Mouse (Mus musculus) right cerebral cortex, adult 2 months (tissue): ENCODE measurements around the gene Acot12.
"Not testable (repeated sequence)": the region's sequence is repeated elsewhere in the genome, so short reads cannot be mapped to it uniquely, and the experiment has no call there.

Source experiments
- DNase-seq, 2 experiments: peaks; one replicate each; pipeline ENCODE4 v3.0.0; 2021 to 2022; ENCODE audit warnings: low spot score in 2 of 2

Gene Acot12

DNA sequence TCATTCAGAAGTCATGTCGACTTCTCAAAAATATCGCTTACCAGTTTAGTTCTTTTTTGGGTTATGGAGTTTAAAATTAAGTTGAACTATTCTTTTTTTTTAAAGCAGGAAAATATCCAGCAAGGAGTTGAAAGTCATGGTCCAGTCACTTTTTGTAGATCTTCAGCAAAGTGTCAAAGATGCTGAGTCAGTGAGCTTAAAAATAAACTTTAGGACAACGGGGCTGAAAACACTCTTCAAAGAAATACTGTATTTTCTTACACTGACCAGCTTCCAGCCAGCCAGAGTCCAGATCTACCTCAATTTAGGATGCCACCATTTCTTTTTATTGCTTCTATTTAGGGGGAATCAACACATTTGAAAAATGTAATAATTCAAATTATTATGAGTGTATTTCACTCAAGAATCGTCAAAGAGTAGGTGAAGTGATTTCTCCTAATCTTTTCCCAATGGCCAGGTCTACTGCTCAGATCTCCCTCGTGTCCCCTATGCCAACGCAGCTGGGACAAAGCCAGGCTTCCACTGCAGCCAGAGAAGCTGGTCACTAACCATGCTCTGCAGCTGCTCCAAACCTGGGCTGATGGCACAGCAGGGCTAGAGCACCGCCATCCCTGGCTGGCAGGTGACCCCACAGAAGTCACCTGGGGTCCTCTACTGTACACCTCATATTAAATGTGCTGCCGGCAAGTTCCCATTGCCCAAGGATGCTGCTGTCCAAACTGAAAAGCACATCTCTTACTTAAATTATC lies 19.2 kb downstream of the Acot12 start:
- DNase-seq: no peak

DNA sequence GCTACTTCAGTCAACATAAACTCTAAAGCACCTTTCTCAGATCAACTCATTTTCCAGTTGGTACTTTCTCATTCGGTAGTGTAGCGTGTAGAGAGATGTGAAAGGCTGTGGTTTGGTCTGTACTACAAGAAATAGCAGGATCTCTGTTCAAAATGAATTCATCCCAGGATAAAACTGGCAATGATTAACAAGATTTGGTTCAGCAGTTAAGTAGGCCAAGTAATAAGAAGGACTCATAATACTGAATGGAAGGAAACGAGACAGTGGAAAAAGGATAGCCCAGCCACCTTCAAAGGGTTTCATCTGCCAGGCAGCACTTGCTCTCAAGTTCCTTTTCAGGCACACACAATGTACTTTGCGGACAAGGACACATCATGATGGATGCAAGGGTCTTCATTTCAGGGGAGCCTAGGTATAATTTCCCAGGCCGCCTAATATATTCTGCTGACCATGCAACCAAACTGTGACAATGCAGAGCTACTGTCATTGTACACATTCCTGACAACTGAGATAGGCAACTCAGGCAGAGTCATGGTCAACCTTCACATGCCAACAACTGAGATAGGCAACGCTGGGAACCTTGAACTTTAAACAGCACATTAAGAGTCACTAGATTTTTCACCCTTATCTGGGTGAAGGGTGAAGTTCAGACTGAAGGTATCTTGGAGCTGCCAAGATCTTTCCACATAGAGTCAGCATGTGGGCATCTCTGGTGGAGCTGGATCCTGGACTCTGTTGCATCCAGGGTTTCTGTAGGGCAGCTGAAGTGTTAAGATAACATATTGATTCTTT lies 20.5 kb downstream of the Acot12 start:
- DNase-seq: no peak

DNA sequence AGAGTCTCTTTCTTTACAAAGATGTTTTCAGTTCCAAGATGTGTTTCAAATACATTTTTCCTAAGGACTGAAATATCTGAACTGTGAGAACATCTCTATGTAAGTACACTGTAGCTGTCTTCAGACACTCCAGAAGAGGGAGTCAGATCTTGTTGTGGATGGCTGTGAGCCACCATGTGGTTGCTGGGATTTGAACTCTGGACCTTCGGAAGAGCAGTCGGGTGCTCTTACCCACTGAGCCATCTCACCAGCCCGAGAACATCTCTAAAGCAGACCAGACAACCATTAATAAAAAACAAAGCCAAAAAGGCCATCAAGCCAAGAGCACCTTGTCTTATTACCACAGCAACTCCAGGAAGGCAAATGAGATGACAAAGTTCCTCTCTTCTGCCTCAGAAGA lies 22.3 kb downstream of the Acot12 start:
- DNase-seq: not testable (repeated sequence)

DNA sequence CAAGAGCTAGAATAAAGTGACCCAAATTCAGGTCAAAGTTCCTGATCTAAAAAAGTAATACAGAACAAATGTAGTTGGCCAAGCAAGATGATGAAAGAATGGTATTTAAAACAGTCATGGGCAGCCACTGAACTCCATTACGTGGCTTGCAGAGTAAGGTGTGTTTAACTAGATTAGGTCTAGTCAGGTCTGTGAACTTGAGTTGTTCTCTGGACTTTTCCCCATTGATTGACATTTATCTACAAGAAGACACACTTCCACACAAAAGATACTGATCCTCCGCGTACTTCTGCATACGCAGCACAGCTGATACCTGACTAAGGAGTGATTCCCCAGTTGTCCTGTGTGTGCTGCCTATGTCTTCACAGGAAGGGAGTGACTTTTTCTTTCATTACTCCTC lies 24.3 kb downstream of the Acot12 start:
- no peak for DNase-seq

DNA sequence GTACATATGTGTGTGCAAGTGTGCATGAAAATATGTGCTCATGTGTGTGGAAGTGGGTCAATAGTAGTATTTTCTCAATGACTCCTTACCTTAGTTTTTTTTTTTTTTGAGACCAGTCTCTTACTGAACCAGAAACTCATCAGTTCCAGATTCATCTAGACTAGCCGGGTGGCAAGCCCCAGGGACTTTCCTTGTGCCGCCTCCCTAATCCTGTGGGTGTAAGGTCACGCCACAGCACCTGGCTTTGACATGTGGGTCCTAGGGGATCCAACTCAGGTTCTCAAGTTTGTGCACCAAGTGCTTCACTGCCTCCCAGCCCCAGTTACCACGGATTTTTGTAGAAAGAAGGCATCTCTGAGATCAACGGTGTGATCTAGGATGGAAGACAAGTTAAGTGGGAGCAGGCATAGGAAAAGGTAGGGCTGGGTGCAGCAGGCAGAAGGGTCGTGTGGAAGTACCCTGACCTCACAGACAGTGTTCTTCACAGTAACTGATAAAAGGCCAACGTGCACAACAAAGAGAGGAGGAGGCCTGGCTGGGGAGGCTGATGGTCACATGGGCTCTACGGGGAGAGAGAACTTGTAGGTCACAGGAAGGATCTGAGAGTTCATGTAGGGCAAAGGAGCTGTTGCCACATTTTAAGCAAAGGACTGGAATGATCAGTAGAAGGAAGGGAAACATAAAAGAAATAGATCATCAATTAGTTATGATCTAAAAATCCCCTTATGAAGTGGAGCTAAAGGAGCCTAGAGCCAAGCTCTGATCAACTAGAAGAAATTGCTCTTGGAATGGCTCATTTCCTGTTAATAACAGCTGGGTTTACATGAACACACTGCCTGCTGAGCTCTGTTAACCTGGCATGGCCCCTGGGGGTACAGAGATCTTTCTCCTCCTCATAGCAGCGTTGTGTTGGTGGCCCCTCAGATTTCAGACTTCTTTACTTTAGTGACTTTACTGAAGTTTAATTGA lies 27.7 kb downstream of the Acot12 start:
- no peak for DNase-seq

DNA sequence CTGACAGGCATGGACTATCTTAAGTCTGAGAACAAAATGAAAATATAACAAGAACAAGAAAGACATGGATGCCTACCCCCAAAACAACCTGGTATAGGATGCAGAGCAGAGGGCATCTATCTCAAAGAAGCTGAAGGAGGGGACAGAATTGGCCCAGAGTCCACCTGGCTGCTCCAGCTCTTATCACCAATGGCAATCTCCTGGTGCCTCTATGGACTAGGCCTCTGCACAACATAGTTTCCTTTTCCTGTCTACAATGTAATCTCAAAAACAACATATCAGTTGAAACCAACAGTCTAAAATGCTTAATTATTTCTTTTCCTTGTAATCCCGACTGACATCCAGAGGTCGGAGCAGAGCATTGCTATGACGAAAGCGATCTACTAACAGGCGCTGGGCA lies 36.8 kb downstream of the Acot12 start:
- DNase-seq: no peak

DNA sequence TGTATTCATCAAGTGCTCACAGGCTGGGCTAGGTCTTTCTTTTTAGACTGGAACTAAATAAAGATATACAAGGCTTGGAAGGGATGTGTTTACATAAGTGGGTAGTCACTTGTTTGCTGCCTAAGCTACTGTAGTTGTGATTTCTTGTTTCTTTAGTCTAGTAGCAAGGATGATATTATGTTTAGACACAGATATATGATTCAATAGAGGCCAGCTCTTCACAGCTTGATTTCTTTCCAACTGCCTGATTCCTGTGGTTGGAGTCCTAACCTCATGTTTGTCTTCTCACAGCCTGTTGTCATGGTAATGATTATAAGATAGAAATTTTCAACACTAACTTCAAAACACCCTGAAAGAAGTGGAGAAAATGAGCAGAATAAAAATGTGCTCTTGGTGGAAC lies 38.6 kb downstream of the Acot12 start:
- DNase-seq: no peak

DNA sequence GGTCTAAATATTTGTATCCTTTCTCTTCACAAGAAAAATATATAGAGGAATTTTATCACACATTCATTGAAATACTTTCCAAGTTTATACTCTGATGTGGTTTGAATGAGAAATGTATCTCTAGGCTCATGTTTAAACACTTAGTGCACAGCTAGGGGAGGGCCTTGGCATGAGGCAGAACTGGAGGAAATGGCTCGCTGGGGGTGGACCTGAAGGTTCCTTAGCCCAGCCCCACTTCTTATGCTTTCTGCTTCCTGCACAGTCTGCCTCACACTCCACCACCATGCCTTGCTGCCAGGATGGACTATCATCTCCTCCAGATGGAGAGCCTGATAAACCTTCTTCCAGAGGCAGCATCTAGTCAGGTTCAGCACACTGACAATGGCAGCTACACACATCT lies 50.7 kb downstream of the Acot12 start:
- DNase-seq: no peak

DNA sequence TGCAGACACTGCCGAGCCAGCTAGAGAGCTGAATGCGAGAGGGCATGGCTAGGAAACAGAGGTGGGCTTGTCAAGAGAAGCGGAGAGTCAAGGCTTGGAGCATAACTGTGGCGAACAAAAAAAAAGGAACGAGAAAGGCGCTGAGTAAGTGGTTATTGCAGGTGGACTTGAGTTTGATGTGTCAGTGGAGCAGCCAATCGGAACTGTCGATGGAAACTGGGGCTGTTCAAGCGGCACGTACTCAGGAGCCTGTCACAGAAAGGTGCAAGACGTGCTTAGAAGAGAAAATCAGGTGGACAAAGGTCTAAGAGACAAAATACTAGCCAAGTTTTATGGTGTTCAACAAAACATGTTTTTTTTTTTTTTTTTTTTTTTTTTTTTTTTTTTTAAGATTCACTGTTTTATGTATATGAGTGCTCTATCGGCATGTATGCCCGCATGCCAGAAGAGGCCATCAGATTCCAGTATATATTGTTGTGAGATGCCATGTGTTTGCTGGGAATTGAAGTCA lies 53.7 kb downstream of the Acot12 start:
- DNase-seq: no peak

DNA sequence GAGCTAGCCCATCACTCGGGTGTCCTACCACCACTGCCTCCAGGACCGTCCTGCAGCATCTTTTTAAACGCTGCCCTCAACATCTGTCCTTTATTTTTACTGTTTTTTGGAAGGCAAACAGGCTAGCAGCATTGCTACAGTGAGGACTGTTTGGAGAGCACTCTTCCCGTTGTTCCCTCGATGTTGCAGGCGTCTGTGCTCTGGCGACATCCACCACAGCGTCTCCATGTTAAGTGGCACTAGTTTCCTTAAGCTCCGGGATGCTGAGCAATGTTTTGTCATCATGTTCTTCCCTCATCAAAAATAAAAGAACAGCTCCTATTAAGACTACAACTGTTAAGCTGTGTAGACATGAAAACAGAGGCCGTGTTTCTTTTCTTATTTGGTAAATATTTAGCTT lies 54.3 kb downstream of the Acot12 start:
- DNase-seq: no peak

DNA sequence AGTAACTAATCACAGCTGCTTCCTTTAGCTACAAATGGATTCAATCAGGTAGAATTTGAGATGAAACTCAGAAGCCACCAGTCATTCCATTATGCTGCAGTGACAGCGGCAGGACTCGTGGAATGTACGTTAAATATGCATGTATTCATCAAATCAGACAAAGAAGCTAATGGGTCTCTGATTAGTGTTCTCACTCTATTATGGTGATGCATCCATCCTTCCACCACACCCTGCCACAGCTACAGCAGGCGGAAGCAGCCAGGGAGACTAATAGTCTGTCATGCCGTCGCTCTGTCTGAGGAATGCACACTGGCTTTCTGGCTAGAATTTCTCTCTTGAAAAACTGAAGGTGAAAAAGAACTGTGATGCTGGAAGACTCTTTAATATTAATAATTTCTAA lies 54.7 kb downstream of the Acot12 start:
- DNase-seq: no peak

DNA sequence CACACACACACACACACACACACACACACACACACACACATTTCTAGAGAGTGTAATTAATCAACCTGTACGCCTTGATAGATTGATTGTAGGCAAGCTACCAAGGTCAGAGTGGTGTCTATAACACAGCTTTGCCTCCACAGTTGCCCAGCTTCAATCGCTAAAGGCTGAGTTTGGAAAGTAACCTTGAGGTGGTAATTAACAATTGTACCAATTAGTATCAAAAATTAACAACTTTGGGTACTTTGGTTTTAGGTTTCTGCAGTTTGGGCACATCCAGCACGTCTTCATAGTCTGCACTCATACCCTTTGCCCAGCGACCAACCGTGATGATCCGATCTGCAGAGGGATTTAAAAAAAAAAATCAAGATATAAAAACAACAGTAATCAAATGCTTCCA lies 55.6 kb downstream of the Acot12 start:
- no peak for DNase-seq

DNA sequence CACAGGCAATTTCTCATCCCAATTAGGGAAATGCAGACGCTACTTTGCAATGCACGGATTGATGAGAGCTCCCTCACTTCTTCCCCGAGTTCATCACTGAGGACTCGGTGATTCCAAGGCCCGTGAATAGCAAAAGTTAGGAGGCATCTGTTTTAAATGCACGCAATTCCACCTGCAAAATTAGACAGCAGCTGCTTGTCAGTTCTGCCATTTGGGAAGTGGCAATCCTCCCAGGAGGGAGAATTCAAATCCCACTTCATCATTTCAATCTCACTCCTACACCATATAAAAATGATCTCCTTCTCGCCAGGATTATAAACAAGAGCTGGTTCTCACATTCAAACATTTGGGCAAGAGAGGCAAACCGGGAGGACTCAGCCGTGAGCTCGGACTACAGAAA lies 56.1 kb downstream of the Acot12 start:
- DNase-seq: no peak

DNA sequence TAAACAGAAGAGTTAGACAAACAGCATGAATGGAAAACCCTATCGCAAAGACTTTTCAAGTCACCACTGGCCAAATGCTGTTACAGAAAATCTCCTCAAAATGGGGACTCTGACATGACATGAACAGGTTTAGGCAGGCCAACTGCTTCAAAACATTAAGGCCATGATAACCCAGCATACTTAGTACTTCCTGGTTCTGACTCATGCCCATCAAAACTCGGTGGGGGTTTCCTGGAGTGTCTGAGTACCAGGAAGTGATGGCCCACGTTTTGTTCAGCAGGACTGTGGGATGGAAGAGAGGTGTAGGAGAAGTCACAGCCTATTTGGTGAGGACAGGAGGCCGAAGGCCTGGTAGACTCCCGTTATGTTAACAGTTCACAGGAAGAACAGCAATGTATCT lies 60.4 kb downstream of the Acot12 start:
- DNase-seq: no peak

DNA sequence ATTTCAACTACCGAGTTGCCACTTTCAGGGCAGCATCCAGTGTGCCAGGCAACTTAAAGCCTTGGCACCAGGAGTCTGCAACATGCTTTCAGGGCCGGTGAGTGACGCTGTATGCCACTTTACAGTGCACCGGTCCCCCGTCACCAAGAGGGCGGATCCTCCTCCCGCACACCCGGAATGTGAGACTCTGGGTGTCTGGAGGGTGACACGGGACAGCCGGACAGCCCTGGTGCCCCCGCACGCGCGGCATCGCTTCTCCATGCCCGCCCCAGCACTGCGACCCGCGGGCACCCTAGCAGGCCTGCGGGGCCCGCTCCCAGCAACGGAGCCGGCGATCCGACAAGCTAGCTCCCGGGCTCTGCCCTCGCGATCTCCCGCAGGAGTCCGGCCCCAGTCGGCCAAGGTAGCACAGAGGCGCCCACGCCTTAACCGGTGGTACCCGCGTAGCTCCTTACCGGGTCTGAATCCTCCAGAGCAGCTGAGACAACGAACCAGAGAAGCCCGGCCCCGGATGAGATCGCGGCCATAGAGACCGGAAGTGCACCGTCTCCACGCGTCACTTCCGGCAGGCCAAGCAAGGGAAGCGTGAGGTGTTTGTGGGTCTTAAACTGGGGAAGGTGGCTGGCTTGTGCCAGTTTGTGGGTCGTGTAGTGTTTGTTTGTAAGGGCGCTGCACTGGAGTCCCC lies 66.0 kb downstream of the Acot12 start, which contains the start of gene Zcchc9:
Gene Zcchc9 (minus strand): TSS at position 551 of the 685 bp plus-strand sequence.
- peak; percentile 87 to 94 for DNase-seq

DNA sequence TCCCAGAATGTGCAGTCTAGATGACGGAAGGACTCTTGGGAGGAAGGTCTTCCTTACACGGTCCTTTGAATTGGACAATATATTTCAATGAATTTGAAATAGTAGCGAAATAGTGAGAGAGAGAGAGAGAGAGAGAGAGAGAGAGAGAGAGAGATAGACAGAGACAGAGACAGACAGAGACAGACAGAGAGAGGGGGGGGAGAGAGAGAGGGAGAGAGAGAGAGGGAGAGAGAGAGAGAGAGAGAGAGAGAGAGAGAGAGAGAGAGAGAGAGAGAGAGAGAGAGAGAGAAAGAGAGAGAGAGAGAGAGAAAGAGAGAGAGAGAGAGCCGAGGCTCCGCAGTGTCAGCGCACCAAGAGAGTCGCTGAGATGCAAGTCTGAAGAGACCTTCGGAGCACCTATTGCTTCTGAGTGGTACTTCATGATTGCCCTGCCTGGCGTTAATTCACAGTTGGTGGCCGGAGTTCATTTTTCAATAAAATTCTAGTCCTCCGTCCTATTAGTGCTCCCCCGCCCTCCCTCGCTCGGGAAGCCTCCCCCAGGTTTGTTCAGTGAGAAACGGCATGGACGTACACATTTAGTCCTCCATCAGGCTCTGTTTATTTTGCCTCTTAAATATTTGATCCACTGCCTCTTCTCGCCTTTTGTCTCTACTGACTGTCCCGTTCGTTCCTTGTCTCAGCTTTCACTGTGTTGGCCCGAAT lies 66.7 kb downstream of the Acot12 start:
- no peak for DNase-seq

DNA sequence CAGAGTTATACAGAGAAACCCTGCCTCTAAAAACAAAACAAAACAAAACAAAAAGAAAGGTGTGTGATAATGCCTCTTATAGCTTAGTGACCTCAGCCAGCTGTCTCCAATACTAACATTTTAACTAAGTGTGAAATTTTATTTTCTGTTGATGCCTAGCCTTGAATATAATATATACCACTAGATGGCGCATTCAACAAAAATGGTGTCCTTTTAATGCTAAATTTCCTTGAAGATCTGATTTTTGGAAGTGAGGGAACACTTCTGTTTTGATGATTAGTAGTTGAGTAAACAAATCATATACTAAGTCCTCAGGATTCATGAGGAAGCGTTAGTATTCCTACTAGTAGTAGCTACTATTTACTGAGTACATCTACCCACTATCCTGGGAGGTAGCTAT lies 68.2 kb downstream of the Acot12 start:
- no peak for DNase-seq

DNA sequence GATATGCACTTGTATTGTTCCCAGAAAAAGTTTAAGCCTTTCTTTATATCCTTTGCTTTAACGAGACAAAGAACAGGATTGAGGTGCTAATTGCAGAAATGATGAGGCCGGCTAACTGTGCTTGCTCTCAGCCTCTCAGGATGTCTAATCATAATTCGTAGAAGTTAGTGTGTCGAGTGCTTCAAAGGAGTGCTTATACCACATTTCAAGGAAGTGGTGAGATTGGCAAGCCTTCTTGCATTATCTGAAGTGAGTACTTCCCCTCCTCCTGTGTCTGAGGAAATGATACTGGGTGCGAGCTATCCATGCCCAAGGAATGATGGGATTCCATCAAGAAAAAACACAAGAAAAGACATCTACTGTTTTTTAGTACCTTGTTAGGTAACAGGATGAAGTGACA lies 73.4 kb downstream of the Acot12 start:
- DNase-seq: no peak

DNA sequence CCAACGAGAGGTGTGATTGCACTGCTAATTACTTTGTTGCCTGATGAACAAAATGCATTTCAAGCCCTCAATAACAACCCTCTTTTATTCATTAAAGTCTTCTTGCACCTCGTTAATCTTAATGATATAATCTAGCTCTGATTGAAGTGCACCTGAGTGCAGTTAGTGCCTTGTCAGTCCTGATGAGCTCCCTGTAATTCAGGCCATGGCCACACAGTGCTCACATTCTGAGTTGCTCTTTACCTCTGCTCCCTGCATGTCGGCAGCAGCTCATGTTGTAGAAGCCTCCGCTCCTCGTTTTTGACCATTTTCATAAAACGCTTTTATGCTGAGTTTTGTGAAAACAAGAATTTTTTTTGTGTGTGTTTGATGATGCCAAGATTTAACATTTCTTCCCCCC lies 82.4 kb downstream of the Acot12 start:
- no peak for DNase-seq

DNA sequence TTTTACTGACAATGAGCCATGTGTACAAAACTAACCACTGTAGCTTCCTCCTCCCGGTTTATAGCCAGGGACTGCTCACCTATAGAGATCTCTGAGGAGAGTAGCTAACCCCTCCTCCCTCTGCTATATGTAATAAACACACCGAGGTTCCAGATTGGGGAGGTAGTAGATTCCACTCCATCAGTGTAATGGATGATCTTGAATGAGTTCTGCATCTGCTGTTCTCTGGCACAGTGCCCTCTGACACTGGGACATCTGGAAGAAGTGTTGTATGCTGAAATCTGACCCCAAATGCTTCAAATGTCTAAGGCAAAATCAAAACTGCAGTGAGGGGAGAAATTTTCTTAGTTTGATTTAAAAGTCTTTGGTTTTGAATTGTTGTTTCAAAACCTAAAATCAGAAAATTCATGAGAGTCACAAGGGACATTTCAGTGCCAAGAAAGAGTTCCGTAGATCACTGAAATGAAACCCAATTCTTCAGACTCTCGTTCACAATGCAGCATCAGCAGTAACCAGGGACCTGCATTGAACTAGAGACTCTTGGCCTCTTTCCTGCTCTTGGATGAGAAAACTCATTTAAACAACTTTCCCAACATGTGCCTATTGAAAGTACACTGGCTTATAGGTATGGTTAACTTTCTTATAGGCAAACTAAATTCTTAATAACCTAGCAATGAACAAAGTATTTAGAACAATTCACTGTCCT lies 83.7 kb downstream of the Acot12 start:
- no peak for DNase-seq
